Mouse (Mus musculus) intestine, embryonic 14.5 days (tissue): ENCODE measurements around the gene Noc4l. TPM values are rescaled to one million over a fixed set of nuclear protein-coding genes. Genes with fewer than 3 reads are reported as not detected.

ENCODE experiments used
- ATAC-seq: fragments of 200-750 bp; cut with Nextera tagmentation; replicated peaks from 2 replicates; pipeline ENCODE4 v1.8.0; 2017; ENCODE audit warnings: low read depth, moderate number of reproducible peaks, moderate TSS enrichment, moderate library complexity; ENCODE audit not compliant: low FRiP score, low TSS enrichment
- DNase-seq: peaks from one replicate; pipeline ENCODE4 v3.0.0-alpha.2; 2018; ENCODE audit warnings: low spot score
- H3K27ac ChIP-seq: fragments of 300-500 bp; sonication (generic); 2 replicates; pipeline ENCODE4 v1.5.1; 2014; ENCODE audit warnings: low read depth, mild to moderate bottlenecking, control low read depth
- H3K27me3 ChIP-seq: fragments of 300-500 bp; sonication (generic); replicated peaks from 2 replicates; pipeline ENCODE4 v1.6.1; 2014; ENCODE audit warnings: low read length, control low read depth; ENCODE audit not compliant: control insufficient read depth, insufficient read depth
- H3K36me3 ChIP-seq: fragments of 300-500 bp; sonication (generic); 2 replicates; pipeline ENCODE4 v1.6.1; 2014; ENCODE audit warnings: low read length, control low read depth; ENCODE audit not compliant: control insufficient read depth, insufficient read depth
- H3K4me1 ChIP-seq: fragments of 300-500 bp; sonication (generic); replicated peaks from 2 replicates; pipeline ENCODE4 v1.6.1; 2014; ENCODE audit warnings: low read length, control low read depth, mixed read lengths; ENCODE audit not compliant: control insufficient read depth, insufficient read depth
- H3K4me2 ChIP-seq: fragments of 300-500 bp; sonication (generic); 2 replicates; pipeline ENCODE4 v1.6.1; 2014; ENCODE audit warnings: low read length
- H3K4me3 ChIP-seq: fragments of 300-500 bp; sonication (generic); 2 replicates; pipeline ENCODE4 v1.5.1; 2014; ENCODE audit warnings: low read depth, low read length, control low read depth, mixed read lengths
- H3K9ac ChIP-seq: fragments of 300-500 bp; sonication (generic); 2 replicates; pipeline ENCODE4 v1.6.1; 2014; ENCODE audit warnings: mild to moderate bottlenecking, low read length
- H3K9me3 ChIP-seq: fragments of 300-500 bp; sonication (generic); 2 replicates; pipeline ENCODE4 v1.6.1; 2016; ENCODE audit warnings: low read length, control low read depth; ENCODE audit not compliant: control insufficient read depth
- WGBS: fragments of 180-500 bp; shearing (Covaris S2); extraction: QIAGEN DNeasy Blood & Tissue Kit; methylation state at CpG from one replicate; pipeline ENCODE4 v1.1.7; 2014; 5-methylcytosine and 5-hydroxymethylcytosine counted together
- polyA plus RNA-seq: library from polyadenylated mRNA; unstranded; fragments of >200 nt; fragmentation: Nextera tagmentation; extraction: Ambion mirVana; gene quantifications from 2 replicates; pipeline ENCODE4 v1.2.1, GENCODE M21; 2014

Noc4l gene
- polyA plus RNA-seq, 1 experiment from 2014 or later: 69.1 TPM

DNA sequence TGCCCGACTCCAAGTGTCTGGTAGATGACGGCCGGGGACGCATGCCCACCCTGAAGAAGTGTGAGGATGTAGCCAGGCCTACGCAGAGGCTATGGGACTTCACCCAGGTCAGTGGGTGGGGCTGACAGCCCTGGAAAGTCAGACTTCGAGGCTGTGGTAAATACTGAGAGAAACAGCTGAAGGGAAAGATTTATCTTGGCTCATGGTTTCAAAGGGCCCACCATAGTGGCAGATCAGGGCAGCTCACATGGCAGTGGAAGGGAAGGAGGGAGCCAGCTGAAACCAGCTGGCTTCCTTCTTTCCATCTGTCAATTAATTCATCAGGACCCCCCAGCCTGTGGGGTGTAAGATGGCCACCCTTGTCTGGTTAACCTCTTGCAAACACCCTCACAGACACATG lies 34.0 kb downstream of the Noc4l start:
- Histone ChIP-seq H3K27ac (no peak overlapping the region), H3K27me3 (no peaks in the 10 kb centered on the region), H3K36me3 (no peaks in the 10 kb centered on the region), H3K4me1 (no peaks in the 10 kb centered on the region), H3K4me3 (no peak overlapping the region), H3K4me2 (no peak overlapping the region), H3K9ac (no peak overlapping the region), H3K9me3 (no peaks in the 10 kb centered on the region)
- ATAC-seq: no peak
- no peak for DNase-seq
- 80% methylated on average over 6 of the region's 6 CpGs for WGBS

DNA sequence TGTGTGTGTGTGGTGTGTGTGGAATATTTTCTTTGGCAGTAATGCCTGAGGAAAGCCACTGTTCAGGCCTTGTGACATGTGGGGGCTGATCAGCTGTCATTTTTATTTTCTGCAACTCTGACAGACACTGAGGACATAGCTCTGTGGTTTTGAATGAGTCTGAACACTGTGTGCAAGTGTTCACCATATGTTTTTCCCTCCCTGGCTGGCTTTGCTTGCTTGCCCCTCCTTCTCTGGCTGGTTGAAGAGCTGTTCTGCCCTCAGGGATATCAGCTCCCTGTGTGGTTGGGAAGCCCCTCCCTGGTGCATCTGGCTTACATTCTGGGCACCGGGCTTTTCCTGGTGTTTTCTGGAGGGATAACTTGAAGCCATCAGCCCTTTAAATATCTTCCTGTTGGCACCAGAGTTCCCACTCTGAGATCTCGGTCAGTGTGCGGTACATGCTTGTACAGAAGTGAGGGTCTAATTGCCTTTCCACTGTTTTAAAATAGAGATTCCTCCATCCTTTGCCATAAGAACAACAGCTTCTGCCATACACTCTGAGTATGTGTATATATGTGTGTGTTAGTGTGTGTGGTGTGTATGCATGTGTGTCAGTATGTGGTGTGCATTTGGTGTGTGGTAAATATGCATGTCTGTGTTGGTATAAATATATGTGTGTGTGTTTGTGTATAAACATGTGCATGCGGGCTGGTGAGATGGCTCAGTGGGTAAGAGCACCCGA lies 41.6 kb downstream of the Noc4l start:
- ATAC-seq (no peak), DNase-seq (no peak)
- Histone ChIP-seq H3K27me3 (no peaks in the 10 kb centered on the region), H3K4me2 (no peak overlapping the region), H3K27ac (no peak overlapping the region), H3K36me3 (no peaks in the 10 kb centered on the region), H3K4me3 (no peak overlapping the region), H3K9me3 (no peaks in the 10 kb centered on the region), H3K4me1 (no peaks in the 10 kb centered on the region), H3K9ac (no peak overlapping the region)
- WGBS: 81% methylated on average over 5 of the region's 5 CpGs

DNA sequence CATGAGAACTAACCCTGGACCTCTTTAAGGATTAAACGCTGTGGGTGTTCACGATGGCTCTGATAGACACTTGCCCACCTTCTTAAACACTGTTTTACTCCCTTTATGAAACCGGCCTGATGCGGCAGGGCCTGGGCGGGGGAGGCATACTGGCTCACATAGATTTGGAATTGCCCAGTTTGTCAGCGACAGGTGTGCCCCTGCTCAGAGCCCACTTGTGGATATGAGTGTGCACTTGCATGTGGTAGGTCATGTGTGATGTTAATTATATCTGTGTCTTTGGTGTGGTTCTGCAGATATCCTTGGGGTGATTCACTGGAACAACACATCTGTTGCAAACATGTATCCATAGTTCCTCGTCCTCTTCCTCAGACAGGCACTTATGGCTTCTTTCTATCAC lies 42.7 kb downstream of the Noc4l start:
- H3K9me3 ChIP-seq: no peaks in the 10 kb centered on the region
- 89% methylated on average over 7 of the region's 7 CpGs for WGBS
- no peak for ATAC-seq

DNA sequence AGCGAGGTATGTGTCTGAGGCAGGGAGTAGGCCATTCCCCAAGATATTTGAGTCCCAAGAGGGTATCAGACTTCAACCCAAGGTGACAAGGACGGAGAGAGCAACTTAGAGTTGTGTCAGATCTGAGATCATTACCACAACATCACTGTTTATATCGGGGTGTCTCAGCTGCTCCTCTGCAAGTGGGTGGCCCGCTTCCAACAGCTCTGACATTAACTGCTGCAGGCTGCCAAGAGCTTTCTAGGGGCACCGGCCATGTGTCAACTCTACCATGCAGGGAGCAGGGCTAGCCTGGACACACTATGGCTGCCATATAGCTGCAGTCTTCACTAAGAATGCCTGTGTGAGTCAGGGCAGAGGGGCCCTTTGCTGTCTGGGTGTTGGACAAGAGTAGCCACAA lies 43.3 kb downstream of the Noc4l start:
- ATAC-seq (no peak), DNase-seq (no peak)
- H3K27ac ChIP-seq: no peak overlapping the region
- no peak overlapping the region for H3K9ac ChIP-seq
- H3K27me3 ChIP-seq: no peaks in the 10 kb centered on the region
- H3K4me3 ChIP-seq: no peak overlapping the region
- 0 out of 2 replicates have a peak, but pooled peaks cover 3% of the 10 kb centered on the region for H3K4me1 ChIP-seq
- H3K4me2 ChIP-seq: no peak overlapping the region
- 77% methylated on average over 5 of the region's 5 CpGs for WGBS
- H3K36me3 ChIP-seq: no peaks in the 10 kb centered on the region
- no peaks in the 10 kb centered on the region for H3K9me3 ChIP-seq

More for the DNA sequence above, 42.7 kb downstream of the Noc4l start:
- no peaks in the 10 kb centered on the region for H3K36me3 ChIP-seq
- DNase-seq: no peak
- no peak overlapping the region for H3K9ac ChIP-seq
- H3K27ac ChIP-seq: no peak overlapping the region
- no peak overlapping the region for H3K4me3 ChIP-seq
- H3K27me3 ChIP-seq: no peaks in the 10 kb centered on the region
- H3K4me1 ChIP-seq: 0 out of 2 replicates have a peak, but pooled peaks cover 3% of the 10 kb centered on the region
- no peak overlapping the region for H3K4me2 ChIP-seq

DNA sequence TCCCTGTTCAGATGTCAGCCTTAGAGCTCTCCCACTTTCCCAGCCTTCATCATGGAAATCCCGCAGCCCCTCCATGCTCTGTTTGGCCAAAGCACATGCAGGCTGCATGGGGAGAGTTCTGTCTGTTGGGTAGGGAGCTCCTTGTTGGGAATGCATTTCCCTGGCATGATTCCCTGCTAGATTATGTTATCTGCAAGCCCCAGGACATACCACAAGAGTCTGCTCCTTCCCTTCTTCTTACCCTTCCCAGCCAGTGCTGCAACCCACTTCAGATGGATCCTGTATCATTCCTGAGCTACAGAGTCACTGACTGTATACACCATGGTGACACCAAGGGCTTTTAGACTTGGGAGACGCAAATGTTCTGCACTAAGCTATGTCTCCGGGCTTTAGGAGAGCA lies 43.8 kb downstream of the Noc4l start:
- H3K4me2 ChIP-seq: no peak overlapping the region
- no peaks in the 10 kb centered on the region for H3K36me3 ChIP-seq
- H3K9ac ChIP-seq: no peak overlapping the region
- DNase-seq (no peak), ATAC-seq (no peak)
- no peaks in the 10 kb centered on the region for H3K9me3 ChIP-seq
- H3K27ac ChIP-seq: no peak overlapping the region
- WGBS: 90% methylated on average over 3 of the region's 3 CpGs
- H3K27me3 ChIP-seq: no peaks in the 10 kb centered on the region
- H3K4me1 ChIP-seq: 0 out of 2 replicates have a peak, but pooled peaks cover 3% of the 10 kb centered on the region
- H3K4me3 ChIP-seq: no peak overlapping the region

DNA sequence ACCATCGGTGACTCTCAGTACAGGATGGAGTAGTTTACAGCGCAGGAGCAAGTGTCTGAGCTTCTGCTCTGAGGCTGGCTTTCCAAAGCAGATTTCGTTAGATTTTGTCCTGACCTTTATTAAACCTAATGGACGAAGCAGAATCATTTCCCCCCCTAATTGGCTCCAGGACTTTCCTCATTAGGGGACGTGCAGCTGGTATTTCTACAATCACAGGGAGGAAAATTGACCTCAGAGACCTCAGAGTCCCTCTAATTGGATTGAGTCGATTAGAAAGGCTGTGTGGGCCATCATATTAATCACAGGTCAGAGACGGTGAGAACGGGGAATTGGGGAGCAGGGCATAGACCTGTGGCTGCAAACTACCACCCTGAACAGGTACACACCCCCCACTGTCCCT lies 44.3 kb downstream of the Noc4l start:
- ATAC-seq: no peak
- no peak for DNase-seq
- H3K36me3 ChIP-seq: no peaks in the 10 kb centered on the region
- H3K27ac ChIP-seq: no peak overlapping the region
- H3K4me3 ChIP-seq: no peak overlapping the region
- H3K4me2 ChIP-seq: no peak overlapping the region
- H3K9me3 ChIP-seq: no peaks in the 10 kb centered on the region
- H3K4me1 ChIP-seq: 0 out of 2 replicates have a peak, but pooled peaks cover 3% of the 10 kb centered on the region
- 68% methylated on average over 8 of the region's 8 CpGs for WGBS
- no peak overlapping the region for H3K9ac ChIP-seq
- H3K27me3 ChIP-seq: no peaks in the 10 kb centered on the region

DNA sequence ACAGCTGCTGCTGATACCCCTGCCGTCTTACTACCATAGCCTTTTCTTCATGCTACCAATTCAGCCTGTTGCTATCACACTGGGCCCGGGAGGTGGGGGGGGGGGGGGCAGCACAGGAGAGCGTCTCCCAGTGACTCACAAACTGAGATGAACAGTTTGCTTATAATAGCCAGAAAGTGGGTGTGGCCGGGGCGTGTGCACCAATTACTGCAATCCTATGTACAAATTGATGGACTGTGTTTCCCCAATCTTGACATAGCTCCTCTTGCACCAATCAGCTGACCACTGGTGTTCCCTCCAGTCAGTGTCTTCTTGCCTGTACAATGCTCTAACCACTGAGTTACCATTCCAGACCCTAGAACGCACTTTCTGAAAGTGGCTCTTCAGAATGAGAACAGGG lies 44.9 kb downstream of the Noc4l start:
- DNase-seq (no peak), ATAC-seq (no peak)
- no peaks in the 10 kb centered on the region for H3K27me3 ChIP-seq
- H3K4me3 ChIP-seq: no peak overlapping the region
- no peaks in the 10 kb centered on the region for H3K9me3 ChIP-seq
- H3K9ac ChIP-seq: no peak overlapping the region
- H3K4me1 ChIP-seq: 0 out of 2 replicates have a peak, but pooled peaks cover 3% of the 10 kb centered on the region
- H3K27ac ChIP-seq: no peak overlapping the region
- WGBS: 59% methylated on average over 6 of the region's 6 CpGs
- H3K36me3 ChIP-seq: no peaks in the 10 kb centered on the region
- no peak overlapping the region for H3K4me2 ChIP-seq

DNA sequence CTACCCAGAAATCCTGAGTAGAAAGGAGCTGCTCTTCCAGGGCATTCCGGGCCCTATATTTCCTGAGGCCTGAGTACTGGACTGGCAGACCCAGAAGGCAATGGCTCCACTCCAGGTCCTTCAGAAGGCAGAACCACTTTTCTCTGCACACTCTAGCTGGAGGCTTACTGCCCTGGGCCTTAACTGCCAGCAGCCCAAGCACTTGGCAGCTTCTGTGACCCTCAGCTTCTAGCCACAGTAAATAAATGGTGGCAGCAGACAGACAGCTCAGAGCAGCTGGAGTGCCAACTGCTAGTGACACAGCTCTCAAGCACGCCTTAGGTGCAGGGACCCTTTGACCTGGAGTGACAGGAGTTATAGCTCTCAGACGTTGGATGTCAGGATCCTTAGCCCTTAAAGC lies 45.5 kb downstream of the Noc4l start:
- H3K27me3 ChIP-seq: no peaks in the 10 kb centered on the region
- no peak for DNase-seq
- no peak overlapping the region for H3K4me3 ChIP-seq
- ATAC-seq: no peak
- H3K4me2 ChIP-seq: no peak overlapping the region
- H3K27ac ChIP-seq: no peak overlapping the region
- 51% methylated on average over 3 of the region's 3 CpGs for WGBS
- 0 out of 2 replicates have a peak, but pooled peaks cover 3% of the 10 kb centered on the region for H3K4me1 ChIP-seq
- H3K9me3 ChIP-seq: no peaks in the 10 kb centered on the region
- no peak overlapping the region for H3K9ac ChIP-seq
- H3K36me3 ChIP-seq: no peaks in the 10 kb centered on the region
